Comparison of ENCODE assay signal across 15 mouse cellular contexts in genomic region chr5:121217313-121217634, GRCm38 (mm10).
"Had no signal": no experiment of that assay in that cellular context is flagged by ENCODE, and none has a peak within 500 bp of the region (broad histone marks: within the 10 kb centered on the region; RNA-seq: fewer than 3 reads in every experiment).

No protein-coding gene starts in this region.

- H3K9ac ChIP-seq: lung, embryonic 14.5 days; midbrain, embryonic 12.5 days; neural tube, embryonic 13.5 days; neural tube, embryonic 15.5 days had no signal

- H3K9me3 ChIP-seq: midbrain, embryonic 10.5 days; midbrain, embryonic 12.5 days; neural tube, embryonic 13.5 days; neural tube, embryonic 15.5 days had no signal

- H3K4me3 ChIP-seq: midbrain, embryonic 10.5 days; midbrain, embryonic 12.5 days; myocyte; neural tube, embryonic 13.5 days; neural tube, embryonic 15.5 days had no signal

- H3K27me3 ChIP-seq: midbrain, embryonic 12.5 days; neural tube, embryonic 13.5 days; neural tube, embryonic 15.5 days had no signal

- ATAC-seq: midbrain, embryonic 16.5 days had no signal

- H3K27ac ChIP-seq: midbrain, embryonic 10.5 days; midbrain, embryonic 12.5 days; neural tube, embryonic 13.5 days; neural tube, embryonic 15.5 days had no signal

- DNase-seq: lung, adult 18-20 months; lung, embryonic 14.5 days; lung, postnatal 10 days; lung, postnatal 4 days; midbrain, embryonic 14.5 days; right cerebral cortex, postnatal 14 days; thymus, adult 18-20 months; thymus, postnatal 14 days; thymus, postnatal 36 days had no signal

- H3K4me2 ChIP-seq: lung, embryonic 14.5 days; midbrain, embryonic 12.5 days; neural tube, embryonic 13.5 days; neural tube, embryonic 15.5 days had no signal
